Mouse (Mus musculus) kidney, postnatal 4 days (tissue): ENCODE results near the gene Gipc2.
A peak's percentile ranks its signal among the peaks of the same experiment; 100 is the strongest.

ENCODE experiments used
- DNase-seq, 2 experiments: peaks; one replicate each; pipeline ENCODE4 v3.0.0; 2021; ENCODE audit warnings: mixed read lengths in 2 of 2

Gene Gipc2

DNA sequence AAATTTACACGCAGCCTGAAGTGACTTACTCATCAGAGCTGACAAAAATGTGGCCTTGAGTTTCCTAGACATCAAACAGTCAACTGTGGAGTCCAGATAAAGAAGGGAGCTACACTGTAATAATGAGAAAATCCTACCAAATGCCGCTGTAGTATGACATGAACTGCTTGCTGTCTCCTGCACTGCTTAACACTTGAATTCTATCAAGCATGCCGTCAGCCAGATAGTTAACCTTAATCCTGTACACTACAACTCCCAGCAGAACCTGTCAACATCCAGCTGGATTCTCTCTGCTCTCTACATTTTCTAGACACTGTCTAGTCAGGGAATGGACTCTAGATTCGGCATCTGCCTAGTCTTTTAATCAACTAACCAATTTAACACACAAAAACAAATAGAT lies 23.3 kb upstream of the Gipc2 start:
- DNase-seq, result peak in 1 of 2 experiments; percentile 43

DNA sequence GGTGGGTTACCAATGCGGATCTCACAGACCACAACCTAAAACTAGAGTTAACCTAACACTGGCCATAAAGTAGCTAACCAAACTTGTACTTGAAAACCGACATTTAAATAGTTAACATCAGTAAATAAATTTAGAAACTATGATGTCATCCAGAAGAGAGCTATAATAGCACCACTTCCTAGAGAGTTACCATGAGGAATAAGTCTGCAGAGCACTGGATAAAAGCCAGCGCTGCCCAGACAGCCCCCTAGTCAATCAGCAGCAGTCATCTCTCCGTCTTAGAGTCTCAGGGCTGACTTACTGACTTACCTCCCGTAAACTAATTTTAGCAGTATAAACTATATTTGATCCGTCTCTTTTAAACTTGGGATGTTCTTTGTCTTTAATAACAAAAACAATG lies 20.1 kb upstream of the Gipc2 start:
- DNase-seq, result no peak

DNA sequence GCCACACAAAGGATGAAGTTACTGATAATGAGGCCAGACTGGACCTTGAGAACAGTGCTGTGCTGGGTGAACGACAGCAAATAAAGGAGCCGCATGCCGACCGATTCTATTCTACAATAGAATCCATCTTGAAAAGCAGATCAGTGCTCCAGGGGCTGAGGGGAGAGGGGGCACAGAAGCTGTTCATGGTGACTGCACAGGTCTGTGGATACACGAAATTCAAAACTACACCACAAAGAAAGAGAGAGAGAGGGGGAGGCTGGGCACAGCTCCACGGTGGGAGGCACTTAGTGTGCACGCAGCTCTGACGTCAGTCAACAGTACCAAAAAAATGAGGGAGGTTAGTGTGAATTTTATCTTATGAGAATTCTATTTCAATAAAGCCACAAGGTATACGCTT lies 17.5 kb upstream of the Gipc2 start:
- DNase-seq, result no peak

- no peak for DNase-seq
Observed at GRCm38 (mm10) chr3:152180624-152181023, 14.6 kb upstream of the Gipc2 start.

GRCm38 (mm10) chr3:152179285-152179684 lies 13.3 kb upstream of the Gipc2 start:
- no peak for DNase-seq

GRCm38 (mm10) chr3:152178816-152179215 lies 12.8 kb upstream of the Gipc2 start:
- no peak for DNase-seq

DNA sequence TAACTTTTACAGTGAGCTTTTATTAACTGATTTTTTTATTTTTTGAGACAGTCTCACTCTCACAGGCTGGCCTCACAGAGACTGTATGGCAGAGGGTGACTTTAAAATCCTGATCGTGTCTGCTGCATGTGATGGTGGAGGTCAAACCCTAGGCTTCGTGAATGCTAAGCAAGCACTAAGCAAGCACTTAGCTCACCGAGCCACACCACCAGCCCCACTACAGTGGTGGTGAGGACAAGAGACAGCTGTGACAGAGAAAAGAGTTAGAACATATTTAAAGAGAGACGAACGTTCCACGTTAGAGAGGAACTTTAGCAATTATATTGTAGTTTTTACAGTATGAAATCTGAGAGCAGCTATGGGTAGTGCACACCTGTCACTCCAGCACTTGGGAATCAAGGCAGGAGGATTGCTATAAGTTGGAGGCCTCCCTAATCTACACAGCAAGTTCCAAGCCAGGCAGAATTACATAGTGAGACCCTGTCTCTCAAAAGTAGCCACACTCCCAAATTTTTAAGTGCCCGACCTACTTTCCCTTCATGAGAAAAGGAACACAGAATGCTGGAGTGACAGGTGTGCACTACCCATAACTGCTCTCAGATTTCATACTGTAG lies 6.4 kb upstream of the Gipc2 start:
- no peak for DNase-seq

GRCm38 (mm10) chr3:152171862-152172261 lies 5.8 kb upstream of the Gipc2 start:
- DNase-seq, result no peak

DNA sequence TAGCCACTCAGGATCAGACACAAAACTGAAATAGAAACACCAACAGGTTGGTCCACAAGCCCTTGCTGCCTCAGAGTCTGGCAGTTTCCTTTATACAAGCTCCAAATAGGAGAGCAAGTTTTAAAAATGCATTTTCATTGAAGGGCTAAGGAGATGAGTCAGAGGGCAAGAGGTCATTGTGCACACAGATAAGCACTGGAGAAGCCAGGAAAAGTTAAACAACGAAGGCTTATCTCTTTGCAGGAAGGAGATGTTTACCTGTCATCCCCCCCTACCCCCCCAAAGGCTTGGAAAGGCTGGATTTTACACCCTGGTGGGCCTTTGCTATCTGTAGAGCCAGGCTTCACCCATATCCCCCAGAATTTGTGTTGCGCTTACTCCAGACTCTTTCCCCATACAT lies 5.2 kb upstream of the Gipc2 start:
- no peak for DNase-seq

DNA sequence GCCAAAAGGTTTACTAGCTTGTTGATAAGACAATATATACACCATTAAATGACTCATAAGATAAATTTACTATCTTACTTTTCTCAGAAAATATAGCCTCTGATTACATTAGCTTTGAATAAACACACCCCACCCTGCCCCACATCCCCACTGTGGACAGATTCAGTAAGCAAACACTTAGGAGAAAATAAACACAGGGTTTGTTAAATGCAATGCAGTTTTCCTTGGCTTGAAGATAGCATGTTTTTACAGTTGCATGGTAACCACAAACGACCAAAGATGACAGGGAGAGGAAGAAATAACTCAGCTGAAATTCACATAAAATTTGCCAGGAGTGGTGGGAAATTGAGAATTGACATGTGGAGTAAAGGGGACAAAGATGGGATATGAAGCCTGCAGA lies 4.4 kb upstream of the Gipc2 start:
- DNase-seq, result no peak

DNA sequence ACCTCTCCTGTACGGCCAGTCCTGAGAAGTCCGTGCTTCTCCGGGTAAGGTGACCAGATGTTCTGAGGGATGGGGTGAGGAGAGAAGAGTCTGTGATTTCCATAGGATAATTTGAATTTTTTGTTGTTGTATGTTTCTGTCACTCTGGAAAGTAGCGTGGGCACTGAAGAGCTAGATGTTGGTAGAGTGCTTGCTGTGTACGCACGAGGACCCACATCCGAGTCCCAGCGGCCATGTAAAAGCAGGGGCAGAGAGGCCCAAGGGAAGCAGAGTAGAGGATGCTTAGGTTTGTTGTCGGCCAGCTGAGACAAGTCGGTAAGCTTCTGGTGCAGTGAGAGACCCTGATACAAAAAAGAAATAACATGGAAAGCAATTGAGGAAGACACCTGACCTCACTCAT lies 2.0 kb upstream of the Gipc2 start:
- no peak for DNase-seq

- DNase-seq, result peak in 1 of 2 experiments; percentile 35
Observed at GRCm38 (mm10) chr3:152166699-152167451, 845 bp upstream of the Gipc2 start.

DNA sequence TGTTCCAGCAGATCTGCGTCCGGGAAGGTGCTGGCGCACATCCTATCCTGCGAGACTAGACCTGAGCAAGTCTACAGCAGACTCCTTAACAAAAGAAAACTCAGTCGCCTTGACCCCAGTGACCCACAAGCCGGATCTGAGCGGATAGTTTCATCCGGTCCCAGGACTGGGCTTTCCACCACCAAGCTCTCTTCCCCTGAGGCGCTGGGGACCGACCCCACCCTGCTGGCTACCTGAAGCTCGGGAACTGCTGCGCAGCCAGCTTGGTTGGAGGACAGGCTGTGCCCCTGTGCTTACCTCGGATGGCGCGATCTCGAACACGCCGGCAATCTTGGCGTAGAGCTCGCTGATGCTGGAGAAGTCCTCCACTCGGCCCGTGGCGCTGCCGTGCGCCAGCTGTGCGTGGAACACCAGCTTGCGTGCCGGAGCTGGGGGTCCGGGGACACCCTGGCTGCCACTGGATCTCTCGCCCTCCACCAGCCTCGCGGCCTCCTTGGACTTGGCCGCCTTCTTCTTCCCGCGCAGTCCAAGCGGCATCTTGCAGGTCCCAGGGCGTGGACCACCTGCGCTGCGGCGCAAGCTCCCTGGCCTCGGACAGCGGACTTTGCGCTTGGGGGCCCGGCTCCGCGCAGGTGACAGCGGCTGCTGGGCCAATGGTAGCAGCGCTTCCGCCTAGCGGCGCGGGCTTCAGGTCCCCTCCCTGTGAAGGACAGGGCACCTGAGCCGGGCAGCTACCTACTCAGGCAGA lies 505 bp downstream of the Gipc2 start:
- DNase-seq, result peak; percentile 73 to 84

GRCm38 (mm10) chr3:152165014-152165350 lies 1.0 kb downstream of the Gipc2 start:
- DNase-seq, result no peak

DNA sequence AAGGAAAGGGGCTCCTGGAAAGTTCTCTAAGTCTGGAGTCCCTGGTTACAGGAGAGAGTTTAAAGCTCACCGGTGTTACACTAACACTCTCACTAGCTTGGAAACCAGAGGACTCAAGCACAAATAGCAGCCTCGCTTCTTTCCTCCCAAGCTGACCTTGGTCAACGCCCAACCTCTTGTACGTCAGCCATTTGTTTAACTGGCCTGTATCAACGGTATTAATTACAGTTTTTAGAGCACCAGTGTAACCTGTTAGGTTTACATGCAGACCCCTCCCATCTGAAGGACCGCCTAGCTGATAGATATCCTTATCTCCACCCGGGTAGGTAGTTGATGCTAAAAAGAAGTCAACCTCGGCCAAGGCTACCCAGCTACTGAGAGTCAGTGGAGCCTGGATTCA lies 2.7 kb downstream of the Gipc2 start:
- no peak for DNase-seq

DNA sequence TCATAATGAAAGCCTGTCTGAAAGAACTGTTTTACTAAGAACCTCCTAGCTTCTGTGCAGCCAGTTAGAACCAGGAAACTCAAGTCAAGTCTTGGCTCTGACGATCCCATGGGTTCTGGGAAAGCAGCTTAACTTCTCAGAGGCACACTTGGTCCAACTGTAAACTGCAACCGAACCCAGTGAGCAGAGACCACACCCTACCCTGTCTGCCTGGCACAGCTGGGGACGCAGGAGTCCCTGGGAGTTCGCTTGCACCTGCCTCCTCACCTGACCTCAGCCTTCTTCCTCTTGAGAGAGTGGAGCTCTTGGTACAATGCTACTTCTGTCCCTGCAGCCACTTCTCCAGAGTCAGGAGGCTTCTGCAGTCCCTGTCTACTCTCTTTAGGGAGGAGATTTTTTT lies 5.4 kb downstream of the Gipc2 start:
- no peak for DNase-seq

DNA sequence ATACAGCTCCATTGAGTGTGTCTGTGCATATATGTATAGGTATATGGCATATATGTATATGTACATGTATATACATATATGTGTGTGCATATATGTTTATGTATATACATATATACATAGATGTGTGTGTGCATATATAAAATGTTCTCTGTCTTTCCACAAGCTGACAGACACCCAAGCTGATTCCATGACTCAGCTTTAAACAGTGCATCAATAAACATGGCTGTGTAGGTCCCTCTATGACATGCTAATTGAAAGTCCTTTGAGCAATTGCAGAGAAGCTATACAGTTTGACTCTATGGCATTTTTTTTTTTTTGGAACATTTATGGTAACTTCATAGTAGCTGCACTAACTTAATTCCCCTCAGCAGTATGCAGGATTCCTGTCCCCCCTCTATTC lies 6.7 kb downstream of the Gipc2 start:
- DNase-seq, result no peak

- no peak for DNase-seq
Observed at GRCm38 (mm10) chr3:152158344-152159291, 7.4 kb downstream of the Gipc2 start.

- DNase-seq, result peak in 1 of 2 experiments; percentile 54
Observed at GRCm38 (mm10) chr3:152156816-152157496, 9.1 kb downstream of the Gipc2 start.

DNA sequence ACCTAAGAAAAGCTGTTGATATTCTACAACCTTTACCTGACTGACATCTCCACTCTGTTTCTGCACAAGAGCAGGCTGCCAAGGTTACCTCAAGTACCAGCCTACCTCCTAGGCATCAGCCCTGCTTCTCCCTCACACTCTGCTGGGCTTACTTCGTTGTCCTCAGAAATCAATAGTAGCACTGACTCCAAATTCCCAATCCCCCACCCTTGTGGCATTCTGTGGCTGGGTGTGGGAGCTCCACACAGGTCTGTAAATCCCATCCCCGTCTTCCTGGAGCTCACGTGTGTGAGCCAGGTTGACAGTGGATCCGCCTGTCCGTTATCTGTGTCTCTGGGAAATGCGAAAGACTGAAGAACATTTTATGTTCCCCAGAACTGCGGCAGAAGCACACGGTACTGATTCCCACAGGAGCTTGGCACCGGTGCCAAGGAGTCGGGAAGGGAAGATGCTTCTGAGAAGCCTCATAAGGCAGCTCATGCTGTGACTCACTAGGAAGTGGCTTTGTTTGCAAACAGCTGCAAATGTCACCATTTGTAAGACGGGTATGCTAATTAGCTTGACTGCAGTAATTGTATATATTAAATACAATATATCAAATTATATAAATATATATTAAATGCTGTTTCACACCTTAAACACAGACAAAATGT lies 10.6 kb downstream of the Gipc2 start:
- no peak for DNase-seq

DNA sequence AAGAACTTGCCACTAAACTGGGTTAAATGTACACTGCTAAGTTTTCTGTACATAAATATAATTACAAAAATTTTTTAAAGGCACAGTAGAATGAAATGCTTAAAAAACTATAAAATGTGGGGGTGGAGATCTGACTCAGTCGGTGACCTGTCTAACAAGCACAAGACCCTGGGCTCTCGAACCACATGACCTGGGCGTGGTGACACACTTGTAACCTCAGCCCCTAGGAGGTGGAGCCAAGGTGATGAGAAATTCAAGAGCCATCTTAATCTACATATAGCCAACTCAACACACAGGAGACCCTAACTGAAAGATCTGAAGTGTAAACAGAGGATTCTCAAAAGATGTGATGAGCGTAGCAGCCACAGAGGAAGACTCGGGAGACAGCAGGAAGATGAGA lies 11.9 kb downstream of the Gipc2 start:
- DNase-seq, result no peak

GRCm38 (mm10) chr3:152153152-152153551 lies 12.9 kb downstream of the Gipc2 start:
- no peak for DNase-seq
